Mouse (Mus musculus) hematopoietic stem cell, adult 5-6 weeks (primary cell): ENCODE results near the gene Asphd2. TPM values are rescaled to one million over a fixed set of nuclear protein-coding genes. Genes with fewer than 3 reads are reported as not detected.
"Not testable (repeated sequence)": the region's sequence is repeated elsewhere in the genome, so short reads cannot be mapped to it uniquely, and the experiment has no call there.

Source experiments
- ATAC-seq, 2 experiments: fragments of 125-278 bp in 1 of 2; replicated peaks in 1 of 2; 2 replicates each; pipeline ENCODE4 v1.8.0; 2016 to 2017; ENCODE audit warnings: inconsistent platforms in 2 of 2, mild to moderate bottlenecking in 2 of 2, moderate number of reproducible peaks in 2 of 2, low read depth in 1 of 2, moderate TSS enrichment in 1 of 2; ENCODE audit not compliant: low FRiP score in 2 of 2, poor library complexity in 2 of 2, severe bottlenecking in 2 of 2, insufficient read depth in 1 of 2, low TSS enrichment in 1 of 2
- total RNA-seq: library from RNA; stranded (forward); fragments of 172-1452, 232-1000 nt; gene quantifications from 2 replicates; pipeline ENCODE4 v1.2.3, GENCODE M21; 2017

Gene Asphd2
- total RNA-seq, result not detected in 2 replicates

GRCm38 (mm10) chr5:112394779-112395443, at the start of gene Asphd2:
Gene Asphd2, minus strand, starts transcription at chr5:112394866.
- ATAC-seq, result peak in 1 of 2 experiments; percentile 30; a peak in 1 of 4 replicates

DNA sequence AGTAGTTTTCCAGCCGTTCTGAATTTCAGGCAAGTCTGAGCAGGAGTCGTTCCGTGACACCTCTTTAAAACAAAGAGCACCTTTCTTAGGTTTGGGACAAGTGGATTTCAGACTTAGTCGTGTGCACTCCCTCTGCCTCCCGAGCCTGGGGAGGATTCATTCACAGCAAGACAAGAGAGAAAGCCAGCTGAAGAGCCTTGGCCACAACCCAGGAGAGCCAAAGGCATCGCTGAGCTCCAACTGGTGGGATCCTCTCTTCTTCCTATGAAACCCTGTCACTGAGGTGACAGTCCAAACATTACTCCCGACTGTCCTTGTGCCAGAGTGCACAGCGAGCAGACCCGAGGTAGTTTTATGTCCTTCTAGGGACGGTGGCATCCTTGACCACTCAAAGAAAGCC, 43.9 kb upstream of the Asphd2 start:
- no peak for ATAC-seq

DNA sequence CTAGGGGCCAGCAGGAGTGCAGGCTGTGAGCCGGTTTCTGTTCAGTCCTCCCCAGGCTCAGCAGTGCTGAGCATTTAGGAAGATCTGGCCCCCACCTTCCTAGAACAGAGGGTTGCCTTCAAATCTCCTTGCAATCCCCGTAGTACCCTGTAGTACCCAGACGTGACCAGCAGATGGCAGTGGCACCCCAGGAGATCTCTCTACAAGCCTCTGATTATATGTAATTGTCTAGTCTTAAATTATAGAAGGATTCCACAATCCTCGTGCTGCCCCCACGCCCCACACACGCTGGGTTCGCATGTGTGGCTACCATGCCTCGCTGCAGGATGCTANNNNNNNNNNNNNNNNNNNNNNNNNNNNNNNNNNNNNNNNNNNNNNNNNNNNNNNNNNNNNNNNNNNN, 38.3 kb upstream of the Asphd2 start:
- ATAC-seq, result peak in 1 of 2 experiments; percentile 55; a peak in 2 of 4 replicates

GRCm38 (mm10) chr5:112432033-112432432, 37.4 kb upstream of the Asphd2 start:
- ATAC-seq, result no peak

GRCm38 (mm10) chr5:112431120-112431775, 36.6 kb upstream of the Asphd2 start:
- no peak for ATAC-seq

GRCm38 (mm10) chr5:112428944-112429343, 34.3 kb upstream of the Asphd2 start:
- ATAC-seq, result peak; percentile 59 to 66

DNA sequence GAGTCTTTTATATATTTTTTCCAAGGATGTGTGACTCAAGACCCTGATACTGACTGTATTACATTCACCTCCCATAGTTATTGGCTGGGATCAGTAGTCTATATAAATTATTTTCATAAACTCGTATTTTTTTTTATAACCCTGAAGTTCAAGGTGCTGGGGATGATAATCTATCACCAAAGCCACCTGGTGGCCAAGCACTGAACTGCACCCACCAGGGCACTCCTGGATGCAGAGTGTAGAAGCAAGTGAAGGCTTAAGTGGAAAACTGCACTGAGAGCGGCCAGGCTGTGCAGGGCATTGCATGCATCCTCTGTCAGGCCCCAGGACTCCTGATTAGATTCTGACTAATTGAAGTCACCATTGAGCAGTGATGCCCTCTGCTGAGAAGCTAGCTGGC, 32.6 kb upstream of the Asphd2 start:
- ATAC-seq, result 0 out of 4 replicates have a peak, but pooled peaks of 1 of the 2 experiments have one; percentile 48

- ATAC-seq, result no peak
Measured at GRCm38 (mm10) chr5:112426635-112427034, 32.0 kb upstream of the Asphd2 start.

DNA sequence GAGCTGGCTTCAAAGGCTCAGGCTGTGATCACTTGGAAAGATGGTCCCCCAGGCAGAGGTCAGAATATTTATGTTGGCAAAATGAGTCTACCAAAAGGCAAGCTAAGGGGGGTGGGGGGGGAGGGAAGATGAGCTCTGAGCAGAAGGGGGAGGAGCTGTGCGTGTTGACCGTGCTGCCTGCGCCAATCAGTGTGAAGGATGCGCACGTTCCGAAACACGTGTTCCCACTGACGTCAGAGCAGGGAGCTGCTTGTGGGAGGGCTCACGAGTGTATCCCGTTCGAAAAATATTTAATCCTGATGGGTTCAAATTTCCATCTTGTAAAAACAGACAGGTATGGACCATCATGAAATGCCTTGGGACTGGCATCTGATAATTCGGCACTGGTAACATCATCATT, 24.9 kb upstream of the Asphd2 start:
- no peak for ATAC-seq

DNA sequence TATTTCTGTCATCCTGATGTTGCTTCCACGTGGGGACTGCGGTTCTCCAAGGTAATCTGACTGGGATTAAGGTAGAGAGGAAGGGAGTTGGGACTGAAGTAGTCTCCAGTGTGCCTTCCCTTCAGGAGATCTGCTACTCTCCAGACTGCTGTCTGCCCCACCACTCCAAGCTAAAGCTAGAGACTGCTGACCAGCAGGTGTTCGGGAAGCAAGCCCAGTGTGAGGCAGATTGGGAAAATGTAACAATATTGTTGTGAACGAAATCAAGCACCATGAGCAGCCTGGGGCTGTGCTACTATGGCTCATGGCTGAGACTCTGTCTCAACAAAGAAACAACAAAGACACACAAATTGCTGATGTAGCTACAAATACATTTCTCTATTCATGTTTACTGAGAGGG, 23.4 kb upstream of the Asphd2 start:
- ATAC-seq, result no peak

GRCm38 (mm10) chr5:112416673-112417072, 22.0 kb upstream of the Asphd2 start:
- no peak for ATAC-seq

DNA sequence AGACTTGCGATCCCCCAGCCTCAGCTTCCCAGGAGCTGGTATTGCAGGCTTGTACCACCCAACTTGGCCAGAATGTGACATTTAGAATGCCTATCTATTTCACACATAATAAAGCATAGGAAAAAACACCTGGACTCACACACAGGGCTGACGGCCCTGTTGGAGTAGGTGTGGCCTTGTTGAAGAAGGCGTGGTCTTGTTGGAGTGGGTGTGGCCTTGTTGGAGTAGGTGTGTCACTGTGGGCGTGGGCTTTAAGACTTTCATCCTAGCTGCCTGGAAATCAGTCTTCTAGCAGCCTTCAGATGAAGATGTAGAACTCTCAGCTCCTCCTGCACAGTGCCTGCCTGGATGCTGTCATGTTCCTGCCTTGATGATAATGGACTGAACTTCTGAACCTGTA, 18.1 kb upstream of the Asphd2 start:
- ATAC-seq, result not testable (repeated sequence)

GRCm38 (mm10) chr5:112411514-112412335, 17.1 kb upstream of the Asphd2 start:
- ATAC-seq, result peak in 1 of 2 experiments; percentile 39; a peak in 1 of 4 replicates

DNA sequence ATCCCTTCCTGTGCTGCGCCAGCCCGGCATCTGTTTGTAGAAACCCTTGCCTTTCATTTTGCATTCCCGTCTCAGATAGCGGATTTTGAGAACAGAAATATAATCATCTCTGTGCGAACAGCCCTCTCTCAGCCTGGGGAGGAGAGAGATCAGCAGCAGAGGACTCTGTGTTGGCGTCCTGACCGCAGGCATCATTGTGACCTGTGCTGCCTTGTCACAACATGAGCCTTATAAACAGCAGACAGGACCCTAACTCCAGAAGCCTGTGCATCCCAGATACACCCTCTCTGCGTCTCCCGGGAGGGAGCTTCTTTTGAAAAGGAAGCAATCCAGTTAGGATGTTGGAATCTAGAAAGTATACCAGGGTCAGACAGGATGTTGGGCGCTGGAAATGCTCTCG, 16.4 kb upstream of the Asphd2 start:
- no peak for ATAC-seq

DNA sequence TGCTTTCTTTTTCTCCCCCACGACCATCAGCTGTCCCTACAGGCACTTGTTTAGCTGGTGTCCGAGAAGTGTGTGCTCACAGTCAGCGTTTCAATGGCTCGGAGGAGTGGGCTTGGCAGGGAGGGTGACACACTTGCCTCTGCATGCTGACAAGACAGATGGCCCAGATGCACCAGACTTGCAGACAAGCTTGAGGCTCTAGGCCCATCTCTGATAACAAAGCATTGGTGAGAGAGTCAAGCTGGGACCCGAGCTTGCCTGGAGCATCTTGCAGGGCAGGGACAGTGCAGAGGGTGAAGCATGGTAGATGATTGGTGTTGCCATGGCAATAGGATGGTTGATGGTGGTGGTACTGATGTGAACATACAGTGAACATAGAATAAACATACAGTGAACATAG, 14.6 kb upstream of the Asphd2 start:
- ATAC-seq, result no peak

DNA sequence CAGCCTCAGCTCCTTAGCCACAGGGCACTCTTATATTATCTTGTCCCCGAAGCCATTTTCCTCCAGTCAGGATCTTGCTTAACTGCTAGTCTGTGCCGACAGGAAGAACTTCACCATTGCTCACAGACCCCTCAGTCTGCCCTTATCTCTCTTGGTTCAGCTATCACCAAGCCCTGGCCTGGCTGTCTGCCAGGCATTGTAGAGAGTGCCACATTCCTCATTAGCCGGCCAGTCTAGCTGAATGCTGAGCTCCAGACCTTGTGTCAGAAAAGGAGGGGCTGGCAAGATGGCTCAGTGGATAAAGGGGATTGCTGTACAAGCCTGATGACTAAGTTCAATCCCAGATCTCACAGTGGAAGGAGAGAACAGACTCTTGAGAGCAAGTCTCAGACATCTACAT, 11.4 kb upstream of the Asphd2 start:
- ATAC-seq, result no peak

- ATAC-seq, result no peak
Measured at GRCm38 (mm10) chr5:112402437-112402836, 7.8 kb upstream of the Asphd2 start.

- no peak for ATAC-seq
Measured at GRCm38 (mm10) chr5:112399284-112399683, 4.6 kb upstream of the Asphd2 start.
